Mouse (Mus musculus) erythroid progenitor cell, adult 5-6 weeks (primary cell): ENCODE results near the gene Clta. TPM values are rescaled to one million over a fixed set of nuclear protein-coding genes. Genes with fewer than 3 reads are reported as not detected.
A peak's percentile ranks its signal among the peaks of the same experiment; 100 is the strongest.

Source experiments
- ATAC-seq: replicated peaks from 2 replicates; pipeline ENCODE4 v1.8.0; 2016; ENCODE audit warnings: moderate number of reproducible peaks, mild to moderate bottlenecking, moderate TSS enrichment, inconsistent platforms; ENCODE audit not compliant: poor library complexity, low FRiP score, severe bottlenecking
- total RNA-seq, 2 experiments: library from RNA; stranded (forward) in 1 of 2; stranded (reverse) in 1 of 2; fragments of 150-400 nt in 1 of 2; fragments of 186-747, 209-891 nt in 1 of 2; gene quantifications; 2 replicates each; pipeline versions ENCODE4 v1.2.3 to v1.2.4; 2015 to 2017; ENCODE audit warnings: low replicate concordance in 2 of 2

Clta gene
- total RNA-seq, 2 experiments from 2014 or later, result 108 to 166 TPM

DNA sequence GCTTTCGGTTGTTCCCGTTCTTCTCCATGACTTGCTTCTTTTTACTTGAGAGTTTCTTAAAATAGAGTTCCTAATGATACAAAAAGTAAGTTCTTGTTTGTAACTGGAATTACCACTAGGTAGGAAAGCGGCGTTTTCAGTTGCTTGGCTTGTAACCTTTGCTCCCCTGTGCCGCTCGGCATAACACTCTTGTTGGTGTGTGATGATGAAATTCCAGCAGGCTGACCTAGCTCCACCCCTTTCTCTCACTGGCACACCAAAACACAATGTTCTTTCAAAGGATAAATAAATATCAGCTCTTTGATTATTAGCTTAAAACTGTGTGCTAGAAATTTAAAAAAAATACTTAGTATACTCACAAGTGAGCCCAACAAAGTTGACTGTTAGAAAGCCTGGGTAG is 62.6 kb downstream of the Clta start:
- ATAC-seq, result no peak

DNA sequence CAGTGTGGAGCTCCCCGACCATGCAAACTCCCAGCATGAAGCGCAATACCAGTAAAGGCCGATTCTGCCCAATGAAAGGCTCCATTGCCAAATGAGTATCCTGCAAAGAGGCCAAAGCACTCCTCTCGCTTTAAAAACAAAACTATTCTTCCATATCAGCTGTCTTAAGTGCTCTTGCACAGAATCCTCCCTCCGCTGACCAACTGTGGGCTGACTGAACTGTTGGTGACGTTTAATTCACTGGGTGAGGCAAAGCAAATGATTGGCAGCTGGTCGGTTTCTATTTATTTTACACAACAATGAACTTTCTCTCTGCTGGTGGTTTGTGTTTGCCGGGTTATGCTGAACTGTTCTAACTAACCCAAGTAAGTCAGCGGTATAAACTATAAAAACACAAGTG is 64.5 kb downstream of the Clta start:
- ATAC-seq, result no peak

GRCm38 (mm10) chr4:44069411-44069810 is 65.2 kb downstream of the Clta start:
- no peak for ATAC-seq

DNA sequence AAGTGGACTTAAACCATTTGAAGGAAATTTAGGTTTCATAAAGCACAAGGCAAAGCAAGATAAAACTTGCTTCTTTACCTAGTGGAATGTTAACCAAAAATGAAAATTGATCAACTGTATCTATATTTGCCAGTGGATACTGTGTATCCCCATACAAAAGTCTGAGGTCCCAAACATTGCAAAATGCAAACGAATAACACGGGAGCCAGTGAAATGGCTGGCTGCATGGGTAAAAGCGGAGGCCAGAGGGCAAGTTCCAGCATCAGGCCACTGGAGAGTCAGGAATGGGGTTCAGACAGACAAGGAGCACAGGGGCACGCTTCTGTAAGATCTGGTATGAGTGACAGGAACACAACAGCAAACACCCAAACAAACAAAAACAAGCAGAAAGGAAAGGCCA is 66.4 kb downstream of the Clta start:
- ATAC-seq, result no peak

DNA sequence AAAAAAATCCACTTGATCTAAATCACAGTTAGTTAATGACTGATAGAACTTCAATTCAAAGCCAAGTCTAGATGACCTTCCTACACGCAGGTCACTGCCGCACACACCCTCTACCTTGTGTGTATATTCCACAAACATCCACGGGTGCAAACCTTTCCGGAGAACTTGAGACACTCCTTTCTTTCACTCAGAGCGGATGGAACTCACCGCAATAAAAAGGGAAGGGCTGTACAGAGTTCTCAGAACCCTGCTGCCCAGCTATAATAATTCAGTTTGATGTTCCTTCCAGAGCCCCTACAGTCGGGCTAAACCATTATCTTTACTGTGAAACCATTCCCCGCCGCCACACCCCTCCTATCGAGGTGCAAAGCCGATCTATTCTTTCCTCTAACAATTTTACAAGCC is 67.5 kb downstream of the Clta start:
- peak; percentile 28; the same call in 1 of the 2 replicates for ATAC-seq

DNA sequence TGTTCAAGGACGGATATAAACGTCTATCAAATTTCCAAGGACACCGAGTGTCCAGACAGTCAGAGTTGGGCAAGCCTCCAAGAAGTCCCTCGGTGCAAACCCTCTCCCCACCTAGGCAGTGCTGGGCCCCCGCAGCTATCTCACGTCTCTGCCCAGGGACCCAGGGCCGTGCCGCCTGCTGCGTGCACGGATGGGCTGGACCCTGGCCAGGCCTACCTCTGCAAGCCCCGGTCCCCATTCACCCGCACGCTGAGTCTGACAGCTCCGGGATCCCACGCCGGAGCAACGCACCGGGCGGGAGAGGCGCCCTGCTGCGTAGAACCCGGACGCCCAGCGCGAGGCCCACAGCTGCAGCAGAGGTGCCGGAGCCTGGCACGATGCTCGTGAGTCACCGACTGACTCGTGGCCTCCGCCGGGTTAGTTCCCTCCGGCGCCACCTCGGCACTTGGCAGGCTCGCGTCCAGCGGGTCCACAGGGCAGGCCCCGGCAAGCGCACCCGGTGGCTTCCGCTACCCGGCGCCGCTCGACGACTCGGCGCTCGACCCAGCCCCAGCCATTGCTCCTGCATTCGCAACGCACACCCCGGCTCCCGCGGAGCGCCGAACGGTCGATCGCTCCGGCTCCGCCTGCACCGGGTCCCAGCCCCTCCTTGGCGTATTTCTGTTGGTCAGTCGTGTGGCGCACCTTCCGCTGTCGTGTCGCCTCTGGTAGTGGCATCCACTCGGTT is 68.1 kb downstream of the Clta start:
- ATAC-seq, result peak; percentile 91

DNA sequence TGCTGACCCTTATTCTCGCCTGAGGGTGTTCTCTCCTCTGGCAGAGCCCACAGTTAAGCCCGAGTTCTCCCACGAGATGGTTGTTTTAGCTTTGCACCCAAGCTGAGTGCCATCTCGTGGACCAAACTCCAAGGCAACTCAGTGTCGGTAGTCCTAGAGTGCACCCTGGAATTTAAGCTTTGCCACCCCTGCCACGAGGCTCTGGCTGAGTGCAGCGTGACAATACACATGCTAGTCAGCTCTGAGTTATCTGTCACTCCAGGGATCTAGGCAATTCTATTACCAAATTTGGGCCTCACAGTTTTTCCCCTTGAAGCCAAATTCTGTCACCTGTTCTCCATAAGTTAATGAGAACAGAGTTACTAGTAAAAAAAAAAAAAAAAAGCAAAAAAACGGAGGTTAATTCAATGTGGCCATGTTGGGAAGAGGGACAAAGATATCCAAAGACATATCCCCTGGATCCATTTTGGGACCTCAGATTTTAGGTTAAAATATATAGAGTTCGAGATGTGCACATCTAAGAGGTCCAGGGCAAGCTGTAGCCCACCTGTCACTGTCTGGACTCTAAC is 68.7 kb downstream of the Clta start:
- ATAC-seq, result peak; percentile 48

GRCm38 (mm10) chr4:44073799-44074198 is 69.5 kb downstream of the Clta start:
- no peak for ATAC-seq

- ATAC-seq, result no peak
Measured at GRCm38 (mm10) chr4:44074422-44074821, 70.2 kb downstream of the Clta start.

DNA sequence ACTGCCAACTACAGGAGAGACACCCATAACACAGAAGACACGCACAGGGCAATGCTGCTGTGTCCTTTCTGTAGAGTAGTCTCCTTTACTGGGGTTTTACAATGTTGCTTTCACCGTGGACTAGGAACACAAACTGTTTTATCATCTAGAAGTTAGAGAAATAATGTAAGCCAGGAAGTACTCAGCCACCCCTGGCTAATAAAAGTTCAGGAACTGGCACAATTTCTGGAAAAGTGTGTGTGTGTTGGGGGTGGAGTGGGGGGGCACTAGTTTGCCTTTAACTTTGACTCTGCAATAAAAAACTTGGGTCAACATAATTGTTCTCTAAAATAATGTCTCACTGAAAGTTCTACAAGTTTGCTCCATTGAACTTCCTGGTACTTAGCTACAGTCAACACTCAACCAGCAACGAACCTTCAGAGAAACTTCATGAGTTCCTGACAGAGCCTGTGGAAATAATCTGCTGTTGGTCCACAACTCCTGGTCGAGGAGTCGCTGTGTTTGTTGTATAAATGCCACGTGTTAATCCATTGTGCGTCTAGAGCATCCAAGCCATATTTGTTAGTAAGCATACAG is 74.2 kb downstream of the Clta start:
- ATAC-seq, result no peak

Other genes with a start within 250 kb of the Clta start
- not detected in 2 replicates for gene Olfr159, start 233.4 kb upstream of the Clta start, total RNA-seq (2015; ENCODE audit: low replicate concordance)
- gene Olfr159, start 233.4 kb upstream of the Clta start, total RNA-seq (2017; ENCODE audit: low replicate concordance), result not detected in 2 replicates
- gene Olfr156, start 180.6 kb upstream of the Clta start, total RNA-seq (2015; ENCODE audit: low replicate concordance), result not detected in 2 replicates
- gene Olfr156, start 180.6 kb upstream of the Clta start, total RNA-seq (2017; ENCODE audit: low replicate concordance), result not detected in 2 replicates
- gene Olfr157, start 164.3 kb upstream of the Clta start, total RNA-seq (2015; ENCODE audit: low replicate concordance), result not detected in 2 replicates
- gene Olfr157, start 164.3 kb upstream of the Clta start, total RNA-seq (2017; ENCODE audit: low replicate concordance), result not detected in 2 replicates
- not detected in 2 replicates for gene Olfr155, start 152.9 kb upstream of the Clta start, total RNA-seq (2015; ENCODE audit: low replicate concordance)
- not detected in 2 replicates for gene Olfr155, start 152.9 kb upstream of the Clta start, total RNA-seq (2017; ENCODE audit: low replicate concordance)
- gene Reck, start 128.9 kb upstream of the Clta start, total RNA-seq (2015; ENCODE audit: low replicate concordance), result 0.36 and 7.1 TPM in 2 replicates
- not detected in 2 replicates for gene Reck, start 128.9 kb upstream of the Clta start, total RNA-seq (2017; ENCODE audit: low replicate concordance)
- 9.6 and 20.2 TPM in 2 replicates for gene Glipr2, start 47.1 kb upstream of the Clta start, total RNA-seq (2015; ENCODE audit: low replicate concordance)
- 10.7 and 16.8 TPM in 2 replicates for gene Glipr2, start 47.1 kb upstream of the Clta start, total RNA-seq (2017; ENCODE audit: low replicate concordance)
- gene Ccin, start 21.0 kb upstream of the Clta start, total RNA-seq (2015; ENCODE audit: low replicate concordance), result not detected in 2 replicates
- not detected in 2 replicates for gene Ccin, start 21.0 kb upstream of the Clta start, total RNA-seq (2017; ENCODE audit: low replicate concordance)
- gene Gne, start 79.7 kb downstream of the Clta start, total RNA-seq (2015; ENCODE audit: low replicate concordance), result 3.6 and 6.3 TPM in 2 replicates
- gene Gne, start 79.7 kb downstream of the Clta start, total RNA-seq (2017; ENCODE audit: low replicate concordance), result 2.5 and 7.6 TPM in 2 replicates
- 171 and 226 TPM in 2 replicates for gene Rnf38, start 229.3 kb downstream of the Clta start, total RNA-seq (2015; ENCODE audit: low replicate concordance)
- gene Rnf38, start 229.3 kb downstream of the Clta start, total RNA-seq (2017; ENCODE audit: low replicate concordance), result 87.2 and 102 TPM in 2 replicates